Mouse (Mus musculus) heart, adult 18-20 months (tissue): ENCODE measurements around the gene Naalad2. TPM values are rescaled to one million over a fixed set of nuclear protein-coding genes. Genes with fewer than 3 reads are reported as not detected.
A peak's percentile ranks its signal among the peaks of the same experiment; 100 is the strongest.
"Not testable (repeated sequence)": the region's sequence is repeated elsewhere in the genome, so short reads cannot be mapped to it uniquely, and the experiment has no call there.

ENCODE experiments used
- DNase-seq, 2 experiments: peaks; one replicate each; pipeline ENCODE4 v3.0.0; 2021 to 2022; ENCODE audit warnings: mixed read lengths in 1 of 2
- long read RNA-seq, 2 experiments: library from polyadenylated mRNA; stranded (forward); transcript quantifications; one replicate each; pipeline ENCODE4 v2.0.0; 2021
- total RNA-seq, 2 experiments: library from RNA; stranded (reverse); gene quantifications; 2 replicates each; pipeline ENCODE4 v1.2.3; 2021

Naalad2 gene
- total RNA-seq = 1 to 10 TPM; 6.1 to 6.6 TPM
- long read RNA-seq, experiment 1, partial matches to known transcripts = 0 of 3 reads
- long read RNA-seq, experiment 1, other reads (novel, unspliced or antisense) = 0 of 3 reads
- long read RNA-seq, experiment 2 = 0 reads

- not testable (repeated sequence) for DNase-seq
Observed at GRCm38 (mm10) chr9:18402895-18403294, at the start of gene Naalad2. Gene Naalad2 (minus strand): TSS chr9:18402995.

DNA sequence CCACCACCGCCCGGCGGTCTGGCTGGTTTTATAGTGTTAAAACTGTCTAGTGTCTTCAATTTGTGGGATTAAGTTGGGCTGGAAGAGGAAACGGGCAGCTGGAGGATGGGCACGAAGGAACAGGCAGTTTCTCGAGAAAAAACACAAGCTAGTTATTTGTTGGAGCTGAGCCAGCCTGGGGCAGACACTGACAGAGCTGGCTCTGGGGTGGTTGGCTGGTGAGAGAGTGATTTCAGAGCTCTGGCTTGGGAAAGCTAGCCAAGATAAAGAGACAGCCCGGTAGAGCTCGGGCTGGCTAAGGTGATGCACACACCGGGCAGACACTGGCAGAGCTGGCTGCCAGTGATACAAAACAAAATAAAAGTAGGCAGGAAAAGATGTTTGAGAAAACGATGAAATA is 28.9 kb upstream of the Naalad2 start:
- DNase-seq = peak; percentile 5 to 32

- no peak for DNase-seq
Observed at GRCm38 (mm10) chr9:18430354-18430753, 27.6 kb upstream of the Naalad2 start, which contains the start of gene Mbd3l2. Gene Mbd3l2 (plus strand): TSS chr9:18430654.

GRCm38 (mm10) chr9:18412371-18412770 is 9.6 kb upstream of the Naalad2 start:
- not testable (repeated sequence) for DNase-seq

DNA sequence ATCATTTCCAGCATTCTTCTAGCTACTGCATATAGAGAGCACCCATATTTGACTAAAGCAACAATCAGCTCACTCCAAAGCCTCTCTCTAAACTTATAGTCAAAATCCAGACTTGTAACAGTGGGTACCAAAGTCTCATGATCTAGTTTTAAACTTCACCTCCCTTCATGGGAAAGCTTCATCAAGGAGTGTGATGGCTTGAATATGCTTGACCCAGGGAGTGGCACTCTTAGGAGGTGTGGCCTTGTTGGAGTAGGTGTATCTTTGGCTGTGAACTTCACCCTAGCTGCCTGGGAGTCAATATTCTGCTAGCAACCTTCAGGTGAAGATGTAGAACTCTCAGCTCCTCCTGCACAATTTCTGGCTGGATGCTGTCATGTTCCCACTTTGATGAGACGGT is 1.3 kb upstream of the Naalad2 start, which contains the start of gene Ubtfl1:
Gene Ubtfl1 (plus strand): TSS at position 301 of the 400 bp plus-strand sequence.
- DNase-seq = no peak

DNA sequence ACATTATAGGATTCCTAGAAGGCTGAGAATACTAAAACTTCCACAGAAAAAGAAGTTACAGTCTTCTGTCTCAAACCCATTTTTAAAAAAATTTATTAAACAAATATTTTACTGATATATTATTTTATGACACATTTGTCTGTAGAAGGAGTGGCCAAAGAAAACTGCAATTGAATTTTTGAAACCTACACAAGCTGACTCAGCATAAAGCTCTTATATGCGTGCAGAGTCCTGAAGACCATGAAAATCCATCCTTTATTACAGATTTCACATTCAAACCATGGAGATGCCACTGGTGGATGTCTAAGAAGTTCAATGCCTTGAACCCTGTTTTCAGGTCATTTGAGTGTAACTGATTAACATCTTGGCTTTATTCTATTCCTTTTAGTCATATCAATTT is 3.2 kb downstream of the Naalad2 start:
- DNase-seq = no peak

GRCm38 (mm10) chr9:18385782-18386181 is 17.0 kb downstream of the Naalad2 start:
- peak; percentile 46 to 63 for DNase-seq

GRCm38 (mm10) chr9:18373026-18373425 is 29.8 kb downstream of the Naalad2 start:
- not testable (repeated sequence) for DNase-seq

GRCm38 (mm10) chr9:18319990-18320389 is 82.8 kb downstream of the Naalad2 start:
- no peak for DNase-seq

- DNase-seq = no peak
Observed at GRCm38 (mm10) chr9:18298301-18298700, 104.5 kb downstream of the Naalad2 start.

GRCm38 (mm10) chr9:18293026-18293781 is 109.6 kb downstream of the Naalad2 start:
- DNase-seq = no peak

DNA sequence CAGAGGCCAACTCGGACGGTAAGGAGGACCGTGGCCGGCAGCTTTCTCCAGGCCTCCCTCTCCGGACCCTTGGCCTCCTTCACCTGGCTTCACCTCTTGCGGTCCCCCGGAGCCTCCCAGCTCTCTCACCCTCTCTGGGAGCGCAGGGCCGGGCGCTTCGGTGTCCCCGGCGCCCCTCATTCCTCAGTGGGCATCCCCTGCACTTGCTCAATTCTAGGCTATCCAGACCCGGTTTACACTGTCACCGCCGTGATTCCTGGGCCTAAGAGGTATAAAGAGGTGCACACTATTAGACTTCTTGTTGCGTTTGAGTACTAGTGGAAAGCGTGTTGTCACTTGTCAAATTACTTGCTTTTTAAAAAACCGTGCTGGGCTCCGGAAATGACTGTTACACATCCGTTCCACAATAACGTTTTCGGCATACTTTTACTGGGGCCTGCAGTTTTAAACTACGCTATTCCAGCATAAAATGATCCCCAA is 110.3 kb downstream of the Naalad2 start:
- no peak for DNase-seq

GRCm38 (mm10) chr9:18291571-18292429 is 111.0 kb downstream of the Naalad2 start, which contains the start of gene Chordc1:
Gene Chordc1 (plus strand): TSS chr9:18292125.
- DNase-seq = peak; percentile 96 to 97

GRCm38 (mm10) chr9:18278693-18279092 is 124.1 kb downstream of the Naalad2 start:
- not testable (repeated sequence) for DNase-seq

DNA sequence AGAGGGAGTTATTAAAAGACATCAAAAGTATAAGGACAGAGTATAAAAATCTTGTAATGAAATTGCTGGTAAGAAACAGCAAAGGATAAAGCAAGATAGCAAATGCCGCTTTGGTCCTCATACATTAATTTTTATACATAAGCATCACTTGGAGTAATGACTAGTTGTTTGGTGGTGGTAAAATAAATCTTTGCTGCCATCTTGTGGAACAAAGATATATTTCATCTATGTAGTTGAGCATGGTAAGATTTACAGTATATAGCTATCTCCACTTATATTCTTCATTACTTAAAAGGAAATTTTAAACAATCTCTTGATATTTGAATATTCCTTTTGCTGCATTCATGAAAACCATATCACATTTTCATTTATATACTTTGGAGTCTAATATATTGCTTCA is 125.3 kb downstream of the Naalad2 start:
- DNase-seq = no peak

DNA sequence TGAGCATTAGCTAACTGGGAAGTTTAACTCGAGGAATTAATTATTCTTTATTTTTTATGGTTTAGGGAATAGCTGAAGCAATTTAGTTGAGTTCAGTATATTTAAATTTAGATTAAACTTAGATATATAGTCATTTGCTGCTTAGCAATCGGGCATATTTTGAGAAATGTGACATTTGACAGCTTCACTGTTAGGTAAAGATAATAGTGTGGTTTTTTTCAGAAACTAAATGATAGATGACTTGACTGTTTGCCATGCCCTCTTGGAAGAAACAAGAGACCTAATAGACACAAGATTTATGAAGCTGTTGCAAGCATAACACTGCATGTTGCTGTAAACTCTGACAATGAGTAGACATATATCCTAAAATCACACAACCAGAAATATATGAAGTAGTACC is 126.0 kb downstream of the Naalad2 start:
- no peak for DNase-seq

DNA sequence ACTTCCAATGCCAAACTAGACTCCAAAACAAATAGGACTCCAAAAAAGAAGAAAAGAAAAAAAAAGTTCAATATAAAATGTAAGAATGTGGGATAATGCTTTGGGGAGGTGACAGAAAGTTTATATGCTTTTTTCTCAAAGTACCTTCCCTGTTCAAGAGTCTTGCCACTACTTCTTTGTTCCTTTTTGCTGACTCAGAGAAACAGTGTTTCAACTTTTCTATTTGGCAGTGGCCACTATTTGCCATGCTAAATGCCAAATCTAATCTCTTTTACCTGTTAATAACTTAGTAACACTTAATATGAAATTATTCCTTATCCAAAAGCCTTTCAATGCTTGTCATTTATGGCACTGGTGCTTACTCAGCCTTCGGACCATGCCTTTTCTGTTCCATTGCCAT is 126.9 kb downstream of the Naalad2 start:
- DNase-seq = no peak

Other genes starting within 250 kb of the Naalad2 start
- 10 to 100 TPM; 67.6 to 75.9 TPM for gene Chordc1, start 110.9 kb downstream of the Naalad2 start, total RNA-seq
- gene Ubtfl1, start 1.4 kb upstream of the Naalad2 start, total RNA-seq = not detected
- not detected for gene Mbd3l2, start 27.7 kb upstream of the Naalad2 start, total RNA-seq
- 1 to 10 TPM; 1.7 to 1.9 TPM for gene Zfp558, start 75.3 kb upstream of the Naalad2 start, total RNA-seq
- not detected for gene Mbd3l1, start 75.4 kb upstream of the Naalad2 start, total RNA-seq